Mouse (Mus musculus): ENCODE measurements around the gene Nudt3. TPM values are rescaled to one million over a fixed set of nuclear protein-coding genes. Genes with fewer than 3 reads are reported as not detected.
A peak's percentile ranks its signal among the peaks of the same experiment; 100 is the strongest.

Gene Nudt3
- polyA plus RNA-seq, 1 experiment: 86.3 TPM

- 95% methylated on average over 10 of the region's 10 CpGs for WGBS
- DNase-seq: no peak
These were observed 49.4 kb downstream of the Nudt3 start for GRCm38 (mm10) chr17:27573772-27574320.

GRCm38 (mm10) chr17:27571315-27571714 is 52.0 kb downstream of the Nudt3 start:
- DNase-seq: no peak
- no peak overlapping the region for H3K4me3 ChIP-seq (ENCODE audit: control insufficient read depth, insufficient read depth, low read length)
- no peaks in the 10 kb centered on the region for H3K36me3 ChIP-seq (ENCODE audit: control insufficient read depth, insufficient read depth, low read length)
- no peaks in the 10 kb centered on the region for H3K27me3 ChIP-seq (ENCODE audit: control insufficient read depth, insufficient read depth, low read length)
- no peak for TF ChIP-seq POLR2A (IDR thresholded peaks at IDR 0.05; ENCODE audit: control insufficient read depth, extremely low read depth, insufficient read depth, low read length, poor library complexity)
- TF ChIP-seq CTCF (IDR thresholded peaks at IDR 0.05; ENCODE audit: borderline replicate concordance, control insufficient read depth, extremely low read depth, insufficient read depth, low read length, poor library complexity): no peak
- H3K4me1 ChIP-seq (replicated peaks; ENCODE audit: control insufficient read depth, insufficient read depth, low read length): peaks cover 6% of the 10 kb centered on the region
- 86% methylated on average over 8 of the region's 8 CpGs for WGBS
- H3K27ac ChIP-seq (ENCODE audit: control insufficient read depth, insufficient read depth, low read length): no peak overlapping the region

More at GRCm38 (mm10) chr17:27573772-27574320, 49.4 kb downstream of the Nudt3 start:
- Histone ChIP-seq H3K27me3 (ENCODE audit: control insufficient read depth, insufficient read depth, low read length) (no peaks in the 10 kb centered on the region), H3K4me1 (replicated peaks; ENCODE audit: control insufficient read depth, insufficient read depth, low read length) (no peaks in the 10 kb centered on the region), H3K36me3 (ENCODE audit: control insufficient read depth, insufficient read depth, low read length) (no peaks in the 10 kb centered on the region), H3K27ac (ENCODE audit: control insufficient read depth, insufficient read depth, low read length) (no peak overlapping the region), H3K4me3 (ENCODE audit: control insufficient read depth, insufficient read depth, low read length) (no peak overlapping the region)
- no peak for TF ChIP-seq CTCF (IDR thresholded peaks at IDR 0.05; ENCODE audit: borderline replicate concordance, control insufficient read depth, extremely low read depth, insufficient read depth, low read length, poor library complexity)

GRCm38 (mm10) chr17:27568228-27568627 is 55.1 kb downstream of the Nudt3 start:
- no peak overlapping the region for H3K27ac ChIP-seq (ENCODE audit: control insufficient read depth, insufficient read depth, low read length)
- no peak overlapping the region for H3K4me3 ChIP-seq (ENCODE audit: control insufficient read depth, insufficient read depth, low read length)
- H3K4me1 ChIP-seq (replicated peaks; ENCODE audit: control insufficient read depth, insufficient read depth, low read length): peaks cover 27% of the 10 kb centered on the region
- H3K36me3 ChIP-seq (ENCODE audit: control insufficient read depth, insufficient read depth, low read length): no peaks in the 10 kb centered on the region
- DNase-seq: no peak
- TF ChIP-seq POLR2A (IDR thresholded peaks at IDR 0.05; ENCODE audit: control insufficient read depth, extremely low read depth, insufficient read depth, low read length, poor library complexity) (no peak), CTCF (IDR thresholded peaks at IDR 0.05; ENCODE audit: borderline replicate concordance, control insufficient read depth, extremely low read depth, insufficient read depth, low read length, poor library complexity) (no peak)
- no peaks in the 10 kb centered on the region for H3K27me3 ChIP-seq (ENCODE audit: control insufficient read depth, insufficient read depth, low read length)
- 96% methylated on average over 5 of the region's 5 CpGs for WGBS

GRCm38 (mm10) chr17:27565942-27566267 is 57.4 kb downstream of the Nudt3 start:
- DNase-seq: no peak
- TF ChIP-seq POLR2A (IDR thresholded peaks at IDR 0.05; ENCODE audit: control insufficient read depth, extremely low read depth, insufficient read depth, low read length, poor library complexity) (no peak), CTCF (IDR thresholded peaks at IDR 0.05; ENCODE audit: borderline replicate concordance, control insufficient read depth, extremely low read depth, insufficient read depth, low read length, poor library complexity) (no peak)
- WGBS: 2% methylated on average over 13 of the region's 13 CpGs
- peaks cover 35% of the 10 kb centered on the region for H3K4me1 ChIP-seq (replicated peaks; ENCODE audit: control insufficient read depth, insufficient read depth, low read length)
- peaks cover 11% of the 10 kb centered on the region for H3K36me3 ChIP-seq (ENCODE audit: control insufficient read depth, insufficient read depth, low read length)
- no peak overlapping the region for H3K27ac ChIP-seq (ENCODE audit: control insufficient read depth, insufficient read depth, low read length)
- H3K4me3 ChIP-seq (ENCODE audit: control insufficient read depth, insufficient read depth, low read length): peak overlapping the region; percentile 48
- H3K27me3 ChIP-seq (ENCODE audit: control insufficient read depth, insufficient read depth, low read length): no peaks in the 10 kb centered on the region

- H3K36me3 ChIP-seq (ENCODE audit: control insufficient read depth, insufficient read depth, low read length): peaks cover 11% of the 10 kb centered on the region
These were observed 57.9 kb downstream of the Nudt3 start, which contains the start of gene AI413582 for GRCm38 (mm10) chr17:27565163-27565941. Gene AI413582 (minus strand): TSS chr17:27565756.

GRCm38 (mm10) chr17:27564391-27565162 is 58.7 kb downstream of the Nudt3 start:
- Histone ChIP-seq H3K4me3 (ENCODE audit: control insufficient read depth, insufficient read depth, low read length) (peak overlapping the region; percentile 58), H3K27me3 (ENCODE audit: control insufficient read depth, insufficient read depth, low read length) (no peaks in the 10 kb centered on the region), H3K36me3 (ENCODE audit: control insufficient read depth, insufficient read depth, low read length) (peaks cover 15% of the 10 kb centered on the region), H3K4me1 (replicated peaks; ENCODE audit: control insufficient read depth, insufficient read depth, low read length) (peaks cover 40% of the 10 kb centered on the region), H3K27ac (ENCODE audit: control insufficient read depth, insufficient read depth, low read length) (no peak overlapping the region; the same call in 1 of the 2 replicates)
- TF ChIP-seq CTCF (IDR thresholded peaks at IDR 0.05; ENCODE audit: borderline replicate concordance, control insufficient read depth, extremely low read depth, insufficient read depth, low read length, poor library complexity) (no peak), POLR2A (IDR thresholded peaks at IDR 0.05; ENCODE audit: control insufficient read depth, extremely low read depth, insufficient read depth, low read length, poor library complexity) (no peak)
- 23% methylated on average over 20 of the region's 20 CpGs for WGBS
- peak; percentile 38 for DNase-seq

More at GRCm38 (mm10) chr17:27565163-27565941, 57.9 kb downstream of the Nudt3 start, which contains the start of gene AI413582:
- H3K4me3 ChIP-seq (ENCODE audit: control insufficient read depth, insufficient read depth, low read length): peak within 1 kb of the TSS; percentile 58
- under 1% methylated on average over 58 of the region's 58 CpGs for WGBS
- H3K27me3 ChIP-seq (ENCODE audit: control insufficient read depth, insufficient read depth, low read length): no peaks in the 10 kb centered on the region
- H3K27ac ChIP-seq (ENCODE audit: control insufficient read depth, insufficient read depth, low read length): peak within 1 kb of the TSS; percentile 4; the same call in 1 of the 2 replicates
- TF ChIP-seq POLR2A (IDR thresholded peaks at IDR 0.05; ENCODE audit: control insufficient read depth, extremely low read depth, insufficient read depth, low read length, poor library complexity) (peak; percentile 71; the same call in 1 of the 2 replicates), CTCF (IDR thresholded peaks at IDR 0.05; ENCODE audit: borderline replicate concordance, control insufficient read depth, extremely low read depth, insufficient read depth, low read length, poor library complexity) (peak; percentile 94; the same call in 1 of the 2 replicates)
- H3K4me1 ChIP-seq (replicated peaks; ENCODE audit: control insufficient read depth, insufficient read depth, low read length): peaks cover 35% of the 10 kb centered on the region
- peak; percentile 97 for DNase-seq
